Mouse (Mus musculus): ENCODE results near the gene Igsf10.
"Not testable (repeated sequence)": the region's sequence is repeated elsewhere in the genome, so short reads cannot be mapped to it uniquely, and the experiment has no call there.

Igsf10 gene

GRCm38 (mm10) chr3:59344065-59344905 is at the start of gene Igsf10:
Igsf10 (minus strand) TSS chr3:59344394.
- no peak for DNase-seq (ENCODE audit: low read depth)

GRCm38 (mm10) chr3:59385553-59385952 is 41.4 kb upstream of the Igsf10 start:
- DNase-seq (ENCODE audit: low read depth), result no peak

DNA sequence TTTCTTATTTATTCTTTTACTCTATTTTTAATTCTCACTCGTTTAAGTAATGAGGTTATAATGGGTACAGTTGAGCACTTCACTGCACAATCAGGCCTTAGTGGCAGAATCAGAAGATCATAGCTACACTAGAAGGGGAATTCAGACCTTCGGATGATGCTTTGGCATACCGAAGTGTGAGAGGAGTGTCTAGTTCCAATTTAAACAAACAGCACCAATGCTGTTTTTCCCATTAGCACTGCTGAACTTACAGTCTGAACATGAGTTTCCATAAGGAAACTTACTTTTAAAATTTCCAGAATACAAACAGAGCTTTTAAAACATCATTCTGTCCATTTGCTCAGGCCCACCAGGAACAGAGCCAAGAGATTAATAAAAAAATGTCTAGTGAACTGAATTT is 40.8 kb upstream of the Igsf10 start:
- DNase-seq (ENCODE audit: low read depth), result no peak

DNA sequence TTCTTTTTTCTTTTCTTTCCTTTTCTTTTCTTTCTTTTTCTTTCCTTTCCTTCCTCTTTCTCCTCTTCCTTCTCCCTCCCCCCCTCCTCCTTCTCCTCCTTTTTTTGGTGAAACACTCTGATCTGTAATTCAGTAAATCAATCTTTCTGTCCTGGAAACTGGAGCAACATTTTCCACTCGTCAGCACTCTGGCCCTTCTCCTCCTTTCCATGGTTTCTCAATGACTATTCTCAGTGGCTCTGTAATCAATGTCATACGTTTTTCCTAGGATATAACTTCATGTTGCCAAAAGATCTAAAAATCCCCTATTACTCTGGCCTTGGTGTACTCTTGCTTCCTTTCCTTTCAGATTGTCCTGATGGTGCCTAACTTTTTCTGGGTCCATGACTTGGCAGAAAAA is 40.1 kb upstream of the Igsf10 start:
- DNase-seq (ENCODE audit: low read depth), result no peak

DNA sequence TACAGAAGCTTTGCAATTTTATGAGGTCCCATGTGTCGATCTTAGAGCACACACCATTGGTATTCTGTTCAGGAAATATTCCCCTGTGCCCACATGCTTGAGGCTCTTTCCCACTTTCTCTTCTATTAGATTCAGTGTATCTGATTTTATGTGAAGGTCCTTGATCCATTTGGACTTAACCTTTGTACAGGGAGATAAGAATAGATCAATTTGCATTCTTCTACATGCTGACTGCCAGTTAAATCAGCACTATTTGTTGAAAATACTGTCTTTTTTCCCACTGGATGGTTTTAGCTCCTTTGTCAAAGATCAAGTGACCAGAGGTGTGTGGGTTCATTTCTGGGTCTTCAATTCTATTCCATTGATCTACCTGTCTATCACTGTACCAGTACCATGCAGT is 34.6 kb upstream of the Igsf10 start:
- not testable (repeated sequence) for DNase-seq (ENCODE audit: low read depth)

GRCm38 (mm10) chr3:59361895-59362294 is 17.7 kb upstream of the Igsf10 start:
- no peak for DNase-seq (ENCODE audit: low read depth)

- DNase-seq (ENCODE audit: low read depth), result no peak
Measured at GRCm38 (mm10) chr3:59360102-59360501, 15.9 kb upstream of the Igsf10 start.

DNA sequence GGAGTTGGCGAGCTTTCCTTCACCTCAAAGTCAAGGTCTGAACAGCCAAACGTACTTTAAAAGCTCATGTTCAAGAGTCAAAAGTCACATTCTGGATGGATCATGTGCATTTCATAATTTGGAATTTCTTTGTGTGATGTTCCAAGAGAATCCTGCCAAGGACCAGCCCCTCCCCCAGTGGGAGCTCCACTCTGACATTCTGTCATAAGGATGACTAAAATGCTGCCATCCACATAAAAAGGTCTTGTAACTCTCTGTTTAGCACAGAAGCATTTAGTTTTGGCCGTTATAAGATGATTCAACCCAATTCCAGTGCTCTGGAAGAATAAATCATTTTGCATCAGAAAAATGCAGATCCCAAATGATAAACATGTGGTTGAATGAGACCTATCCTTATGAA is 10.0 kb upstream of the Igsf10 start:
- no peak for DNase-seq (ENCODE audit: low read depth)

DNA sequence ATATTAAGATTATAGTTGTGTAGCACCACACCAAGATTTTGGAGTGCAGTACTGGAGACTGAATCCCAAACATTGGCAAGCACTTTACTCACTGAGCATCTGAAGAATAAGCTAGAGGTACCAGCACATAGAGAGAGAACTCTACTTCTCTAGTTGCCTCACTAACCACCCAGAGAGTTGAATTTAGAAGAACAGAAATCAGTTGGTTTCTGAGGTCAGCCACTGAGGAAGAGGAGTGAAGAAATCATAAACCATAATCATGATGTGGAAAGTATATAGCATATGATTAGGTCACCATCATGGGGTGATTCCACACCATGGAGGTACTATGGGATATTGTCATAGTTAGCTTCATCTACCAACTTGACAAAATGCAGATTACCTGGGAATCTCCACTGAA is 7.6 kb upstream of the Igsf10 start:
- DNase-seq (ENCODE audit: low read depth), result peak; percentile 53

DNA sequence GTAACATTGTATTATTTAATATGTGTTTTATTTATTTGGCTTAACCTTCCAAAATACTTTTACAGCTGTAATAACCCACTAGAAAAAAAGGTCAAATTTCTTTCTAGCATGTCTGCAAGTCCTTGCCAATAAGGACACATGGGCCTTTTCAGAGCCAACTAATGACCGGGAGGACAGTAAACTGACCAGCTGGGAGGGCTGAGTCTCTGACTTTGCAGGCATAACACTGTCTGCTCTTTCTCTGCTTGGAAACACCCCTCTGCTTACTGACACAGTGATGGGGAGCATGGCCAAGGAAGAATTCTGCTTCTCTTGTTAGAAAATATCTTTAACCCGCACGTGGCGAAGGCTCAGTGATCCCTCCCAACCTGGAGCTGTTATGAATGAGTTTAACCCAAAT is 1.2 kb downstream of the Igsf10 start:
- no peak for DNase-seq (ENCODE audit: low read depth)

GRCm38 (mm10) chr3:59341647-59342427 is 2.4 kb downstream of the Igsf10 start:
- peak; percentile 35 for DNase-seq (ENCODE audit: low read depth)

DNA sequence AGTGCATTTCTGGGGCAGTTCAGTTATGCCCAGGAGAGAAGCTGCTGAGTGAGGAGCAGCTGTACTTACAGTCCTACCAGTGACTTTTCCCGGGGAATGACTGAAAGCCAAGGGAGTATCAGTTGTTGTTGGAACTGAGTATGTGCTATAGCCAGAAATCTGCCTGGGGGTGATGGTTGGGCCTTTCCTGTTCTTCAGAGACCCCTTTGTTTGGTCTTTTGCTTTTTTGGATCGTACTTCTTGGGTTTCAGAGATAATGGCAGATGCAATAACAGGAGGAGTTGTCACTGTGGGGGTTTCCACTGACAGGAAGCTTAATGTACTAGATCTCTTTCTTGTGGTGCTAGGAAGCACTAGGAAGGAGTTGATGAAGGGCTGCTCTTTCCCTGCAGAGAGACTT is 15.7 kb downstream of the Igsf10 start:
- no peak for DNase-seq (ENCODE audit: low read depth)

DNA sequence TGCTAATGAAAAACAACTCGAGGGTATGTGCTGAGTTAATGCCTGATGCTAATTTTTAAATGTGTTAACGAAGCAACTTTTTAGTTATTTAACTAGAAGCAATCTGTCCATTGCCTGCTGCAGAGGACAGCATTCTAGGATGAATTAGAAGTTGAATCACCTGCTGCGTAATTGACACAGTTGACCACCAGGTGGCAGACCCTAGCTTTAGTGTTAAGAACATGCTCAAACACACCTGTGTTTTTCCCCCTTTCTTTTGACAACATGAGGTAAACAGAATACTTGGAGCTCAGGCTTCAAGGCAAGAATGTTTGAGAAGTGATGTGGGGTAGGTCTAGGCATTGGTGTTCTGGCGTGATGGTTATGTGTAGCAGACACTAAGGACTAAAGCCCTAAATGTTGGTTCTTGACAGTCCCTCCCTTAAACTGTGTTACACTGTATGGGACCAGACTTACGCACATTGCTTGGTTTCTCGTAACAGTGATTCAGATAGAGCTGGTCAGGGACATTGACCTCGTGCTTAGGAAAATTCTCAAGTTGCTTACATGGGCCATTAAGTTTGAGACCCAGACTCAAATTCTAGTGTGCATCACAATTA is 22.8 kb downstream of the Igsf10 start:
- peak; percentile 52 for DNase-seq (ENCODE audit: low read depth)

DNA sequence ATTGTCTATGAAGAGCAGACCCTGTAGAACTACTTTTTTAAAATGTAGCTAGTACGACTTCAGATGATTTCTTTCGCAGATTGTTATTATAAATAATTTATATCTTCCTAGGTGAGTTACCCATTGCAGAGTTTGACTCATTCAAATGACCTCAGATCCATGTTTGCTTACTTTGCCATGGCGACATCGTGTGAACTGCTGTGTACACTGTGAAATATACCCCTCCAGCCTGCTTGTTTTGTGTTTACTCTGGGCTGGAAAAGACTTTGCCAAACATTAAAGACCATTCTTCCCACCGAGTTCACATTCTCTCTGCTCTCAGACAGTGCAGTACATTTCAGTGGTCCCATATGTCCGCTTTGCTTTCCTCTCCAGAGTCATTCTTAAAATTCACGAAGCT is 28.1 kb downstream of the Igsf10 start:
- DNase-seq (ENCODE audit: low read depth), result no peak

DNA sequence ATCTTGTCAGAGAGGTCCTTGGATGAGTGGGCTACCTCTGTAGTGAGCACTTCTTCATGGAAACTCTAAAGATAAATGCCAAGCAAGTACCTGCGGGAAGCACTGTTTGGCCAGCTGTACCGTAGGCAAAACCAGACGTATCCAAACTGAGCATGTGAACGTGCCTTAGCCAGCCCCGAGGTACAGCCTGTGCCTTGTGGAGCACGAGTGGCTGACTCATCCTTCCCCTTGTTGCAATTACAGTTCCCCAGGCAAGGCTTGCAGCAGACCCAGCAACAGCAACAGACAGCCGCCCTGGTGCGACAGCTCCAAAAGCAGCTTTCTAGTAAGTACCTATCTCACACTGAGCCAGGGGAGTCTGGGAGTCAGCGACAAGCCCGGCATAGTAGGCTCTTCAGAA is 31.6 kb downstream of the Igsf10 start:
- peak; percentile 63 for DNase-seq (ENCODE audit: low read depth)

DNA sequence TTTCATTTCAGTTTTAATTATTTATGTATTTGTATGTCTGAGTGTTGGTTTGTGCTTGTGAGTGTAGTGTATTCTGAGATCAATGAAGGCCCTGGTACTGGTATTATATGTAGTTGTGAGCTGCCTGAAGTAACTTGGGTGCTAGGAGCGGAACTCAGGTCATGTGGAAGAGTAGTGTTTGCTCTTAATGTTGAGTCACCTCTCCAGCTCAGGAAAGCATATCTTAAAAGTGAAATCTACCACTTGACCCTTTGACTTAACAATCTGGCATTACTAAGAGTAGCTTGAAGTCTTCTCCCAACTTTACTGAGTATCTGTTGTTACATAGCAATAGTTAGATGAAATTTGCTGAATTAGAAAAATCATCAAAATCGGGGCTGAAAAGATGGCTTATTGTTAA is 38.7 kb downstream of the Igsf10 start:
- DNase-seq (ENCODE audit: low read depth), result no peak

GRCm38 (mm10) chr3:59304944-59305343 is 39.2 kb downstream of the Igsf10 start:
- DNase-seq (ENCODE audit: low read depth), result no peak

DNA sequence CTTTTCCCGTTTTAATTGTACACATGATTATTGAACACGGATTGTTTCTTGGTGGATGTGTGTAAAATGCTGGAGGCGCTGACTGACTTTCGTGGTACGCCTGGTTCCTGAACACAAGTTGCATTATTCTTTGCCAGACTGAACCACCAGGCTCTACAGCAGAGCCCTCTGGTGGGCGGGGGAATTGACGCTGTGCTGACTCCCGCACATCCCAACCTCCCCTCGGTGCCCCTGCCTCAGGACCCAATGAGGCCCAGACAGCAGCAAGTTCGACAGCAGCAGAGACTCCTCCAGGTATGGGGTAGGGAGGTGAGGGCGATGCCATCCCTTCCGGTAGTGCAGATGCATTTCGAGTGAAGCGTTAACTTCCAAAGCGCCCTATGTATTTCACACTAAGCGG is 46.5 kb downstream of the Igsf10 start:
- DNase-seq (ENCODE audit: low read depth), result no peak

- DNase-seq (ENCODE audit: low read depth), result peak; percentile 20
Measured at GRCm38 (mm10) chr3:59296563-59297130, 47.5 kb downstream of the Igsf10 start.

DNA sequence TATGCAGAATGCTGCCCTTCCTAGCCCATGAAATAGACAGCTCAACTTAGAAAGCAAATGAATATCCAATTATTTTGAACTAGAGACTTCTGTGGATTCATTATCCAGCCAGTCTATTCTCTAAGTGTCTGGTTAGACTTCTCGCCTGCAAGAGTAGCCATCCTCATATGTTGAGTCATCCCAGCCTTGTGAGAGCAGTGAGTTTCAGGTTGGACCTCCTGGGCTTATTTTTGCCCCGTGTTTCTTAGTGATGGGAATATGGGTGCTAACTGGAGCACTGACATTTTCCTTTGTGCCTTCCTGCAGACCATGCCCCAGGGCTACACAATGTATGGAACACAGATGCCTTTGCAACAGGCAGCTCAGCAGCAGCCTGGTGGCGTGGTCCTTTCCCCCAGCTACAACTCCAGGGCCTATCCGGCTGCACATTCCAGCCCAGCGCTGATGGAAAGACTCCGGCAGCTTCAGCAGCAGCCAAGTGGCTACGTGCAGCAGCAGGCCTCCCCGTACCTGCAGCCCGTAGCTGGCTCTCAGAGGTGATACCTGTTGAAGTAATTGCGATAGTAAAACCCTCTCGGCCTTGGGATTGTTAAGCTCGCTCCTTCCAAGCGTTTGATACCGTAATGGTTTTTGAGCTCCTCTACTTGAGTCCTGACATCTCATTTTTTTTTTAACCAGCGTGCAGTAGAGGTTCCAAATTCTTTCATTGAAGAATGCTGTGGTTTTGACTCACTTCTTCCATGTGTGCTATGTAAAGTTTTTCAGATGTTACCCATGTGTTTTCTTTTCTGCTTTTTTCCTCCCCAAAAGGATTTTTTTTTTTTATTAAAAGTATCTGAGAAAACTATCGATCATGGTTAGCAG is 48.3 kb downstream of the Igsf10 start:
- DNase-seq (ENCODE audit: low read depth), result peak; percentile 34

- no peak for DNase-seq (ENCODE audit: low read depth)
Measured at GRCm38 (mm10) chr3:59293437-59294199, 50.6 kb downstream of the Igsf10 start.

All from 416B (cell line).